Mouse (Mus musculus): Measurements from ENCODE around the gene Cep104. TPM values are rescaled to one million over a fixed set of nuclear protein-coding genes. Genes with fewer than 3 reads are reported as not detected.
A peak's percentile ranks its signal among the peaks of the same experiment; 100 is the strongest.

Cep104 gene
- total RNA-seq, 2 experiments from 2014 or later, result 31.6 to 34.8 TPM

DNA sequence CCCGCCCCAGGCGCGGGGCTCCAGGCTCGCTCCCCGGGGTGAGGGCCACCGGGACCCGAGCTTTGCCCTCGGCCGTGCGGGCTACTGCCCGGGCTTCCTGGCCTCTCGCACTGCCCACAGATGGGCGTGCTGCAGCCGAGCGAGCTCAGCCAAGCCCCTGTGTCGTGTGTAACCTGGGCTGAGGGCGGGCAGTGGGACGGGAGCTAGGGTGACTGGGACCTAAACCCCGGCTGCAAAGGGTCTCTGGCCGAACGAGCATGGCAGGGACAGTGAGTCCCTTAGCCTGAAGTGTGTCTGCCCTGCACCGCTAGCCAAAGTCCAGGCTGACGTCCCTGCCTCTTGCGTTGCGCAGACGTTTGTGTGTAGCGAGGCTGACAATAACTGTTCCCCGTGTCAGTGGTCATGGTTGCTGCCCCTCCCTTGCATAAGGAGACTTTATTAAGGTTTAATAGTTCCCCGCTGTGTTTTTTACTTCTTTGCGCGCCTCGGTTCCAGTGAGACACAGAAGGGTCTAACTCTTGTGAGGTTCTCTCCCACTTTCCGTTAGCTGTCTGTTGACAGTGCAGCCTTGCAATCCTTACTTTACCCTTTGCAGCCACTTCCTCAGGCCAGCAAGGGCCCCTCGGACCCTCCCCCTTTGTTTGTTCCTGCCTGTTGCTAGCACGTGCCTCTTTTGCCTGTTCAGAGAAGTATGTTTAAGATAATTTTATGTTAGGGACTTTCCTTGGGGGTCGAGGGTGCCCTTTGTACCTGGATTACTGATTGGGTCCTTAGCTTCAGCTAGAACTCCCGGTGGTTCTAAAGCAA, 17.3 kb upstream of the Cep104 start:
- H3K4me3 ChIP-seq, result peak overlapping the region; percentile 80
- TF ChIP-seq CTCF (conservative IDR thresholded peaks at IDR 0.05), result no peak
- peak overlapping the region; percentile 94 for H3K27ac ChIP-seq
- DNase-seq (ENCODE audit: low spot score in 2 of 2), result no peak

DNA sequence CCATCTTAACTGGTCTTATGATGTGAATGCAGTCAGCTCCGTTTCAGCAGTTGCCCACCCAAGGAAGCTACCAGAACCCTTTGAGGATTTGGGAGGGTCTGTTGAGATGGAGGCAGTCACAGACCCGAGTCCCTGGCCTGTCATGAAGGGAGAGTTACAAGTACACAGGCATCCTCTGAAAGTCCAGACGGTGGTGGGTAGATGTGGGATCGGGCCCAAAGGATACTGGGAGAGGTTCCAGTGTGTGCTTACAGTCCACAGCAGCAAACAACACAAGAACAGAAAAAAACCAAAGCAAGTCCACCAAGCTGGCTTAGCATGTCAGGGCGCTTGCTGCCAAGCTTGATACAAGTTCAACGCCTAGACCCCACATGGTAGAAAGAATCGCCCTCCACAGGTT, 12.4 kb upstream of the Cep104 start:
- Histone ChIP-seq H3K4me3 (no peak overlapping the region), H3K27ac (peak overlapping the region; percentile 57; the same call in 1 of the 2 replicates)
- no peak for TF ChIP-seq CTCF (conservative IDR thresholded peaks at IDR 0.05)
- DNase-seq (ENCODE audit: low spot score in 2 of 2), result peak; percentile 24 to 53

DNA sequence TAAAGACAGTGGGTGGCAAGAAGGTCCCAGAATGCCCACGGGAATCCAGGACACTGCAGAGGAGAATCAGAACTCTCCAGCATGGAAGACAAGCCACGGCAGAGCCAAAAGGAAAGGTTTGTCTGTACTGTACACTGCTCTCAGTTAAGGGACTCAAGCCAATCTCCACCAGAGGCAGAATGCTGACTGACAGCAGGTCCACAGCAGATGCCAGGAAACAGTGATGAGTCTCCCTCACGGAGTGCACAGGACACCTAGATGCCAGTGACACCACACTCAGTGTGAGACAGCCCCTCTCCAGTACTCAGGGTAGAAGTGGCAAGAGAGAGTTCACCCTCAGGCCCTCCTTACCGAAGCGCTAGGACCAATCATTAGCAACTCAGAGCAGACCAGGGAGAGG, 8.3 kb upstream of the Cep104 start:
- no peak overlapping the region for H3K4me3 ChIP-seq
- no peak for DNase-seq (ENCODE audit: low spot score in 2 of 2)
- H3K27ac ChIP-seq, result no peak overlapping the region
- TF ChIP-seq CTCF (conservative IDR thresholded peaks at IDR 0.05), result no peak

DNA sequence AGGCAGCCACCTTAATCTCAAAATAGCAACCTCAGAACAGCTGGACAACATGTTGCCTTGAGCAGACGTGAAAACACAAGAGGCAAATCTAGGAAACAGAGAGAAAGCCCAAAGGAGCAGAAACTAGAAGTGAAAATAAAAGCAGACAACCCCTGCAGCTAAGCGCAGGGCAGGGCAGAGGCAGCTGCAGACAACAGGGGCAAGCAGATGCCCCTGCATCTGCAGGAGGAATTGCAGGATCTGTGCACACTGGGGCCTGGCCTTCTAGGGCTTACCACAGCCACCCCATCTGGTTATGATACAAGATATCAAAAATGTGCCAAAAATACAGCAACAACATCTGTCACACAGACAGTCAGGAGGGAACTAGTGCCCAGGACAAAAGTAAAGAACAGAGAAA, 7.4 kb upstream of the Cep104 start:
- DNase-seq (ENCODE audit: low spot score in 2 of 2), result no peak
- TF ChIP-seq CTCF (conservative IDR thresholded peaks at IDR 0.05), result no peak
- peak overlapping the region; percentile 46 for H3K27ac ChIP-seq
- H3K4me3 ChIP-seq, result no peak overlapping the region

DNA sequence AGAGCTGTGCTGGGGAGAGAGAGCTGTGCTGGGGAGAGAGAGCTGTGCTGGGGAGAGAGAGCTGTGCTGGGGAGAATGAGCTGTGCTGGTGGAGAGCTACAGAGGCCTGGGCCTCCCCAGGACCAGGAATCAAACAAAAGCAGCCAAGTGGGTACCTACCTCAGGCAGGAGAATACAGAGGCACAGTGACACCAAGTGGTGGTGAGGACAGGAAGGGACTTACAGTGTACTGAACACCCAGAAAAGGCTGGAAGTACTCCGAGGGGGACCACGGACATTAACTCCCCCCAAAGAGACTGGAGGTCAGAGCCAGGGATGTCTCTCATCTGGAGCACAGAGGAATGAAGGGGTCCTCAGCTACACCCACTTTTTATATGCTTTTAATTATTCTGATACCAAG, 6.9 kb upstream of the Cep104 start:
- no peak for DNase-seq (ENCODE audit: low spot score in 2 of 2)
- Histone ChIP-seq H3K27ac (peak overlapping the region; percentile 23; the same call in 1 of the 2 replicates), H3K4me3 (no peak overlapping the region)
- peak; percentile 53 for TF ChIP-seq CTCF (conservative IDR thresholded peaks at IDR 0.05)

DNA sequence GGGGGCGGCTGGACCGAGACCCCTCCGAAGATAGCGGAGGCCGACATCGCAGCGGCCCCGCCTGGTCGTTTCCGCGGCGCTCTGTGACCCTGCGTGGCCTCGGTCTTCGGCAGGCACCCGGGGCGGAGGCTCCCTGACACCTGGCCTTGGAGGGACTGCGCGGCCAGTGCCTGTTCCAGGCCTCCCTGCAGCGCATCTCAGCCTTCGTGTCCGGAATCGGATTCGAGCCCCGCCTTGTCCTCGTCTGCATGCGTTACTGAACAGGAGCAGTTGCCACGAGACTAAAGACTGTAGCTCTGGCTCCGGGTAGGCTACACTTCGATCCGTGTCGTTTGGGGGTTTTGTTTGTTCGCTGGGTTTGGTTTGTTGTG, 283 bp downstream of the Cep104 start:
- Histone ChIP-seq H3K27ac (peak overlapping the region; percentile 95), H3K4me3 (peak overlapping the region; percentile 89)
- DNase-seq (ENCODE audit: low spot score in 2 of 2), result no peak
- TF ChIP-seq CTCF (conservative IDR thresholded peaks at IDR 0.05), result no peak

DNA sequence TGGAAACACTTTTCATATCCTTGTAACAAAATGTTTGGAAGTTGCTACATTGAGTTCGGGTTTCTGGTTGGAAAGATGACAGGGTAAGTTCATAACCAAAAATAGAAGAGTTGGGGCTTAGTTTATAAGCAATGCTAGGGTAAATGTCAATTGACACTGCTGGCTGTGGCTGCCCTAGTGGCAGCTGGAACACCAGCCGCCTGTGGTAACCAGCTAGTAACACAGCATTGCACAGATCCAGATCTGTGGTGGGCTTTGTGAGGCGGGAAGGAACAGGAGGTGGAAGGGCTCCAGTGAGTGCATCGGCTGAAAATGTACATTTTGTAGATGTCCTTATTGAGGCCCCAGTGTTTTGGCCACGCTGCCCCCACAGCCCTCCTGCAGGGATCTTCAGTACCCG, 774 bp downstream of the Cep104 start:
- no peak for DNase-seq (ENCODE audit: low spot score in 2 of 2)
- H3K27ac ChIP-seq, result peak overlapping the region; percentile 95
- TF ChIP-seq CTCF (conservative IDR thresholded peaks at IDR 0.05), result no peak
- H3K4me3 ChIP-seq, result peak overlapping the region; percentile 89

DNA sequence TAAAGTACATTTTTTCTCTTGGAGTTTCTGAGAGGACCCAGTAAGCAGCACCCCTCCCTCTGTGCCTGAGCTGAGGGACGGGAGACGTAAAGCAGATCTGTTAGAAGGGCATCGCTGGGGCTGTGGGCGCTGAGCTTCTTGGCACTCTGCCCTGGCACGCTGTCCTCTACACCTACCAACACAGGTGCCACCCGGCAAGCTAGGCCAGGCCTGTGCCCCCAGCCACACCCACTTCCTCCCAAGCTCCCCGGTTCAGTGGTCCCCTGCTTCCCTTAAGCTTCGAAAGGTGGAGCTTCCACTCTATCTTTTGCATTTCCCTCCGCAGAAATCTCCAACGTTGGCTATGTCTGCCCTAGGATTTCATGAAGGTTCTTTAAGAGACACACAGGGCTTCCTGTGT, 4.2 kb downstream of the Cep104 start:
- TF ChIP-seq CTCF (conservative IDR thresholded peaks at IDR 0.05), result no peak
- Histone ChIP-seq H3K4me3 (no peak overlapping the region), H3K27ac (no peak overlapping the region)
- no peak for DNase-seq (ENCODE audit: low spot score in 2 of 2)

DNA sequence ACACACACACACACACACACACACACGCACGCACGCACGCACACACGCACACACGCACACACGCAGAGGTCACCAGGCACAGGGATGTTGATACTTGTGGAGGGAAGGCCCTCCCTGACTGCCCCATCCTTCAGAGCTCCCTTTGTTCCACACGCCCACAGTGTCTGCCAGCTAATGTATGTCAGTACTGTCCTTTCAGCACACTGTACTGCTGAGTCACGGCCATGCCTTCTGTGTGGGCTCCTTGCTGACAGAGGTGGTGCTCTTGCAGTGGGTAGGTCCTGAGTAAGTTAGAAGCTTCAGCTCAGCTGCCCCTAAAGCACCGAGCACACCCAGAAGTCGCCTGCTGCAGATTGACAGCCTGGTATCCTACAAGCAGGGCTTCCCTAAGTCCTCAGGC, 5.5 kb downstream of the Cep104 start:
- H3K27ac ChIP-seq, result peak overlapping the region; percentile 67; the same call in 1 of the 2 replicates
- TF ChIP-seq CTCF (conservative IDR thresholded peaks at IDR 0.05), result no peak
- DNase-seq (ENCODE audit: low spot score in 2 of 2), result no peak
- H3K4me3 ChIP-seq, result no peak overlapping the region

DNA sequence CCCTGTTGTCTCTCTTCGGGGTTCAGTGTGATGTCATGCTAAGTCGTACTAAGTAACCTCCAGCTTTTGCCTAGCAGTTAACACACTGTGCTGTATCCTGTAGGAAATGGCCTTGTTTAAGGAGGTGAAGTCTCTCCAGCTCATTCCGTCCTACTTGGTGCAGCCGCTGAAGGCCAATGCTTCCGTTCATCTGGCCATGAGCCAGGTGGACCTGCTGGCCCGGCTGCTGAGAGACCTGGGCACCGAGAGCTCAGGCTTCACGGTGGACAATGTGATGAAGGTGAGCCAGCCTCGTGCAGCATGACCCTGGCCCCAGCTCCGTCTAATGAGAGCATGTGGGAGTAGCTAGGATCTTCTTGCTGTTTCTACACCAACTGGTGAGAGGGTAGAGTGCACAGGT, 17.7 kb downstream of the Cep104 start:
- TF ChIP-seq CTCF (conservative IDR thresholded peaks at IDR 0.05), result no peak
- H3K4me3 ChIP-seq, result no peak overlapping the region
- no peak overlapping the region for H3K27ac ChIP-seq
- no peak for DNase-seq (ENCODE audit: low spot score in 2 of 2)

DNA sequence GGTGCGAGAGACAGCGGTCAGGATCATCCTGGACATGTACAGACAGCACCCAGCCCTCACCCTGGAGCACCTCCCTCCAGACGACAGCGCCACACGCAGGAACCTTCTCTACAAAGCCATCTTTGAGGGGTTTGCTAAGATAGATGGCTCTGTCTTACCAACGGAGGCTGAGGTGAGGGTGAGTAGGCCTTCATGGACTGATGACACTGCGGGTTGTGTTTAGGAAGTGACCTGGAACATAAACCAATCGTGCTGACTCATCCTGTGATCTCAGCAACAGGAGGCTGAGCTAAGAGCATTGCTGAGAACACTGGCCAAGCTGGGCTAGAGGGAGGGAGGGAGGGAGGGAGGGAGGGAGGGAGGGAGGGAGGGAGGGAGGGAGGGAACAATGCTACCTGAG, 18.5 kb downstream of the Cep104 start:
- no peak overlapping the region for H3K4me3 ChIP-seq

DNA sequence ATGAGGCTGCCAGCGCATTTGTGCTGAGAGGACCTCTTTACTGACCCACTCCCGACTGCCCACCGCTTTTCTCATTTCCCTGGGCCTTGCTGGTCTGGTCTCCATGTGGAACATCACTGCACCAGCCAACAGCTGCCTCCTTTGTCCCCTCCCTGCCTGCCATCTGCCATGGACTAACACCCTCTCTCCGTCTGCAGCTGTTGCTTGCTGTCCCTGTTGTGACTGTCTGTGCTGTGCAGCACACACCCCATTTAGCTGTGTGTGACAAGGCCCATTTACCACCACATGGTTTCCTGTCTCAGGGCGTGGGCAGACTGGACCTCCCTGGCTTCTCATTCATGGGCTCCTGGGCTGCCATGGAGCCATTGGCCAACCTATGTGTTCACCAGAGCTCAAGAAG, 30.5 kb downstream of the Cep104 start:
- H3K4me3 ChIP-seq, result no peak overlapping the region
- H3K27ac ChIP-seq, result no peak overlapping the region
- DNase-seq (ENCODE audit: low spot score in 2 of 2), result no peak
- no peak for TF ChIP-seq CTCF (conservative IDR thresholded peaks at IDR 0.05)

More for the DNA sequence above, 18.5 kb downstream of the Cep104 start:
- no peak overlapping the region for H3K27ac ChIP-seq
- DNase-seq (ENCODE audit: low spot score in 2 of 2), result no peak
- no peak for TF ChIP-seq CTCF (conservative IDR thresholded peaks at IDR 0.05)

DNA sequence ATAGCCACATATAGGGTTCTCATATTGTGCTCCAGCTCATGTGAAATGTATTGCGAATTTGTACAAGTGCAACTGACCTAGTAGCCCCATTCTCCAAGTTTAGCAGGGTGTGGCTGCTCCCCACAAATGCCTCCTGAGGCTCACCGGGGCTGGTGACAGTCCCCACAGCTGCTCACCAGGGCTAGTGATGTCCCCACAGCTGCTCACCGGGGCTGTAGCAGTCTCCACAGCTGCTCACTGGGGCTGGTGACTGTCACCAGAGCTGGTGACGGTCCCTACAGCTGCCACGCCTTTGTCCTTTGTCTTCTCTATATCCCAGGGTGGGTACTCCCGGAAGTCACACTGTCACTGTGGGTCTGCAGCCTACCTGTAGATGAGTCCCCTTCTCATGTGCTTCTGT, 31.3 kb downstream of the Cep104 start:
- Histone ChIP-seq H3K27ac (no peak overlapping the region), H3K4me3 (no peak overlapping the region)
- TF ChIP-seq CTCF (conservative IDR thresholded peaks at IDR 0.05), result no peak
- no peak for DNase-seq (ENCODE audit: low spot score in 2 of 2)

DNA sequence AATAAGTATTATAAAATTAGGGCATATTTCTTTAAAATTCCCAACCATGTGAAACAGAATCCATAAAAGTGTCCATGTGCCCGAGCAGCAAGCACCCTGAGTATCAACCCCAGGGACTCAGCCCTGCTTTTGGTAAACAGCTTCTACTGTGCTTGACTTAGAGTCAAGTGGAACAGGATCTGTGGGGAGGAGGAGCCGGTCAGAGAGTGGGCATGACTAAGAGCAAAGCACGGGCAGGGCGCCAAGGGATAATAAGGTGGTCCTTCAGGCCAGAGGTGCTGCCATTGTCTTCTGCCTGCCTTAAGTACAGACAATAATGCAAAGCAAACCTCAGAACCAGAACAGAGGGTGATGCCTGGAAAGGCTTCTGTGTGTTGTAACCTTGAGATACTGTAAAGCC, 32.8 kb downstream of the Cep104 start:
- Histone ChIP-seq H3K27ac (no peak overlapping the region), H3K4me3 (no peak overlapping the region)
- DNase-seq (ENCODE audit: low spot score in 2 of 2), result no peak
- no peak for TF ChIP-seq CTCF (conservative IDR thresholded peaks at IDR 0.05)
